Mouse (Mus musculus): Measurements from ENCODE around the gene Tdgf1.

DNA sequence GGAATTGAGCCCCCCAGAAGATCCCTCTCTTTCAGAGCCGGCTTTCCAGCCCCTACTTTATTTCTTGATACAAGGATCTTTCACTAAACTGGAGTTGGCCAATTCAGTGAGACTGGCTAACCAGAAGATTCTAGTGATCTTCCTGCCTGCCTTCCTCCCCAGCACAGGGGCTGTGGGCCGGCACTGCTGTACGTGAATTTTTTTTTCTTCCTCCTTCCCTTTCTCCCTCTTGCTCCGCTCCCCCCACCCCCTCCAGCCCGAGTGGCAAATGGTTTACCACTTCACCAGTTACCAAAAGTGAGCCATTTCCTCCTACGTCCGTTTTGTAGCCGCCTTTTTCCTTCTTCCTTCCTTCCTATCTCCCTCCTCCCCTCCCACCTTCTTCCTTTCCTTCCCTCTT is 30.5 kb downstream of the Tdgf1 start:
- no peak for TF ChIP-seq CTCF (IDR thresholded peaks at IDR 0.05; ENCODE audit: low read depth, low read length)
- no peak for TF ChIP-seq POLR2A (IDR thresholded peaks at IDR 0.05; ENCODE audit: borderline replicate concordance, low read depth, low read length)

Data from bone marrow macrophage, adult 2 months (primary cell).